In the genomic region with DNA sequence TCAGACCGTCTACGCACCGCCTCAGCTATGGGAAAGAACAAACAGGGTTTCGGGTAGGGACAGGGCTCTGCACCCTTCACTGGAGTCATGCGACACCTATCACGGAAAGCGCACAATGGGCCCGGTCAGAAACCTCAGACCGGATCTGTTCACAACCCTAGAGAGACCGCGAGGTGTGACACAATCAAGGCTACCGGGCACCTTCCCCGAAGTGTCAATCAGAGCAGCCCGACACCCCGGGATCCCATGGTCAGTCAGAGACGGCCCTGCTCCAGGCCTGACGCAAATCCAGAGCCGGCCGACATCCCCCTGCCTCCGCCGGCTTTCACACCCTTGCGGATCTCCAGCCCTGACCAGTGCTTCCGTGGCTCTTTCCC, we compare ENCODE assay signal across 8 mouse cellular contexts. TPM values are rescaled to one million over a fixed set of nuclear protein-coding genes. Genes with fewer than 3 reads are reported as not detected.
DNase-seq lines count a peak whose midpoint lies in the region; ATAC-seq and TF ChIP-seq lines count a peak whose summit lies in the region.

No protein-coding gene starts in this region.

- DNase-seq in cerebellum, adult 2 months: no peak
- DNase-seq in cerebellum, adult 8-10 months: no peak
- no peak for DNase-seq in thymus, adult 2 months
- DNase-seq in thymus, postnatal 36 days: no peak
- DNase-seq in intestine, embryonic 14.5 days (ENCODE audit: low spot score): no peak
- no peak for DNase-seq in right cerebral cortex, adult 18-20 months
- no peak for DNase-seq in frontal cortex, postnatal 25 days (ENCODE audit: low spot score in 2 of 2)

- H3K4me2 ChIP-seq in intestine, embryonic 14.5 days (ENCODE audit: low read length): peak overlapping the region; percentile 65
- peak overlapping the region; percentile 66 for H3K4me2 ChIP-seq in midbrain, embryonic 12.5 days (replicated peaks)

- no peaks in the 10 kb centered on the region for H3K27me3 ChIP-seq in cerebellum, adult 2 months (ENCODE audit: control insufficient read depth, insufficient read depth, low read length)
- H3K27me3 ChIP-seq in thymus, adult 2 months (ENCODE audit: control insufficient read depth, insufficient read depth, low read length): no peaks in the 10 kb centered on the region
- H3K27me3 ChIP-seq in intestine, embryonic 14.5 days (replicated peaks; ENCODE audit: control insufficient read depth, insufficient read depth, low read length): no peaks in the 10 kb centered on the region
- H3K27me3 ChIP-seq in midbrain, embryonic 12.5 days: no peaks in the 10 kb centered on the region

- H3K9me3 ChIP-seq in intestine, embryonic 14.5 days (ENCODE audit: control insufficient read depth, low read length): no peaks in the 10 kb centered on the region
- no peaks in the 10 kb centered on the region for H3K9me3 ChIP-seq in midbrain, embryonic 12.5 days

- no peak for TF ChIP-seq CTCF in cerebellum, adult 2 months (IDR thresholded peaks at IDR 0.05; ENCODE audit: borderline replicate concordance, insufficient read depth, low read depth, low read length)
- no peak for TF ChIP-seq CTCF in thymus, adult 2 months (IDR thresholded peaks at IDR 0.05; ENCODE audit: borderline replicate concordance, control insufficient read depth, extremely low read depth, insufficient read depth, low read length, poor library complexity)

- H3K27ac ChIP-seq in cerebellum, adult 2 months (ENCODE audit: insufficient read depth, low read length): peak overlapping the region; percentile 50
- H3K27ac ChIP-seq in thymus, adult 2 months (ENCODE audit: control insufficient read depth, insufficient read depth, low read length): no peak overlapping the region
- H3K27ac ChIP-seq in intestine, embryonic 14.5 days (ENCODE audit: low read depth): peak overlapping the region; percentile 51
- peak overlapping the region; percentile 81 for H3K27ac ChIP-seq in midbrain, embryonic 12.5 days (replicated peaks)

- peak overlapping the region; percentile 68 for H3K4me3 ChIP-seq in cerebellum, adult 2 months (replicated peaks; ENCODE audit: insufficient read depth, low read depth, low read length)
- peak overlapping the region; percentile 88 for H3K4me3 ChIP-seq in thymus, adult 2 months (ENCODE audit: control insufficient read depth, insufficient read depth, low read length)
- H3K4me3 ChIP-seq in intestine, embryonic 14.5 days (ENCODE audit: low read depth, low read length): peak overlapping the region; percentile 80
- H3K4me3 ChIP-seq in midbrain, embryonic 12.5 days: peak overlapping the region; percentile 79

- TF ChIP-seq POLR2A in cerebellum, adult 2 months (IDR thresholded peaks at IDR 0.05; ENCODE audit: borderline replicate concordance, insufficient read depth, low read length): no peak
- TF ChIP-seq POLR2A in thymus, adult 2 months (IDR thresholded peaks at IDR 0.05; ENCODE audit: control insufficient read depth, extremely low read depth, insufficient read depth, low read length, poor library complexity): no peak

- under 1% methylated on average over 23 of the region's 23 CpGs for WGBS in cerebellum, adult 2 months
- WGBS in thymus, adult 2 months: under 1% methylated on average over 23 of the region's 23 CpGs
- WGBS in intestine, embryonic 14.5 days: under 1% methylated on average over 23 of the region's 23 CpGs
- WGBS in midbrain, embryonic 12.5 days: 2% methylated on average over 22 of the region's 23 CpGs

- no peaks in the 10 kb centered on the region; the same call in 1 of the 2 replicates for H3K4me1 ChIP-seq in cerebellum, adult 2 months (ENCODE audit: control insufficient read depth, insufficient read depth, low read length)
- peaks cover 11% of the 10 kb centered on the region for H3K4me1 ChIP-seq in thymus, adult 2 months (replicated peaks; ENCODE audit: control insufficient read depth, insufficient read depth, low read length)
- H3K4me1 ChIP-seq in intestine, embryonic 14.5 days (replicated peaks; ENCODE audit: control insufficient read depth, insufficient read depth, low read length): peaks cover 7% of the 10 kb centered on the region; the same call in 1 of the 2 replicates
- peaks cover 11% of the 10 kb centered on the region for H3K4me1 ChIP-seq in midbrain, embryonic 12.5 days

- no peaks in the 10 kb centered on the region for H3K36me3 ChIP-seq in thymus, adult 2 months (ENCODE audit: control insufficient read depth, insufficient read depth, low read length)
- H3K36me3 ChIP-seq in intestine, embryonic 14.5 days (ENCODE audit: control insufficient read depth, insufficient read depth, low read length): no peaks in the 10 kb centered on the region
- H3K36me3 ChIP-seq in midbrain, embryonic 12.5 days: no peaks in the 10 kb centered on the region

- peak; percentile 70; the same call in 1 of the 2 replicates for ATAC-seq in intestine, embryonic 14.5 days (replicated peaks; ENCODE audit: low FRiP score, low TSS enrichment, low read depth)
- no peak; the same call in 1 of the 2 replicates for ATAC-seq in midbrain, embryonic 12.5 days (ENCODE audit: low FRiP score, low read depth)

- peak overlapping the region; percentile 81 for H3K9ac ChIP-seq in intestine, embryonic 14.5 days (ENCODE audit: low read length)
- peak overlapping the region; percentile 86 for H3K9ac ChIP-seq in midbrain, embryonic 12.5 days (replicated peaks)

RNA-seq across cellular contexts. Expression of a gene that starts 0.4 kb away (rescaled TPM):
- polyA plus RNA-seq in cerebellum, adult 2 months (2012; rRNA removed): 29.7 and 31.3 TPM in 2 replicates
- 30.9 and 41.3 TPM in 2 replicates for polyA plus RNA-seq in thymus, adult 2 months (2012; rRNA removed)
- 38.9 and 41.6 TPM in 2 replicates for polyA plus RNA-seq in intestine, embryonic 14.5 days (2014; fragmentation: Nextera tagmentation; extraction: Ambion mirVana)
- polyA plus RNA-seq in midbrain, embryonic 12.5 days (2016; fragmentation: Nextera tagmentation; extraction: Ambion mirVana): 42.4 and 44.7 TPM in 2 replicates

RNA-seq across cellular contexts. Expression of a gene that starts 57.6 kb away (rescaled TPM):
- 23.8 and 24.1 TPM in 2 replicates for polyA plus RNA-seq in cerebellum, adult 2 months (2012; rRNA removed)
- 10.2 and 12.4 TPM in 2 replicates for polyA plus RNA-seq in thymus, adult 2 months (2012; rRNA removed)
- polyA plus RNA-seq in intestine, embryonic 14.5 days (2014; fragmentation: Nextera tagmentation; extraction: Ambion mirVana): 20.7 and 24.2 TPM in 2 replicates
- polyA plus RNA-seq in midbrain, embryonic 12.5 days (2016; fragmentation: Nextera tagmentation; extraction: Ambion mirVana): 17.8 and 19.5 TPM in 2 replicates
